Mouse (Mus musculus) forebrain, embryonic 14.5 days (tissue): Measurements from ENCODE around the gene Cox4i2. TPM values are rescaled to one million over a fixed set of nuclear protein-coding genes. Genes with fewer than 3 reads are reported as not detected.

ENCODE experiments used
- ATAC-seq: fragments of 200-750 bp; cut with Nextera tagmentation; 2 replicates; pipeline ENCODE4 v1.8.0; 2017; ENCODE audit warnings: mild to moderate bottlenecking, moderate library complexity
- DNase-seq: peaks from one replicate; pipeline ENCODE4 v3.0.0-alpha.2; 2015; ENCODE audit warnings: low spot score
- H3K27ac ChIP-seq: fragments of 300-500 bp; sonication (generic); 2 replicates; pipeline ENCODE4 v1.5.1; 2014; ENCODE audit warnings: low read depth, mild to moderate bottlenecking, control low read depth, low read length, moderate library complexity
- H3K27me3 ChIP-seq: fragments of 300-500 bp; sonication (generic); replicated peaks from 2 replicates; pipeline ENCODE4 v1.6.1; 2014; ENCODE audit warnings: low read length, control low read depth, mixed read lengths; ENCODE audit not compliant: control insufficient read depth, insufficient read depth
- H3K36me3 ChIP-seq: fragments of 300-500 bp; sonication (generic); 2 replicates; pipeline ENCODE4 v1.6.1; 2014; ENCODE audit warnings: low read length, control low read depth; ENCODE audit not compliant: control insufficient read depth, insufficient read depth
- H3K4me1 ChIP-seq: fragments of 300-500 bp; sonication (generic); 2 replicates; pipeline ENCODE4 v1.6.1; 2014; ENCODE audit warnings: antibody characterized with exemption, low read length, control low read depth; ENCODE audit not compliant: control insufficient read depth, insufficient read depth
- H3K4me2 ChIP-seq: fragments of 300-500 bp; sonication (generic); 2 replicates; pipeline ENCODE4 v1.6.1; 2014; ENCODE audit warnings: mild to moderate bottlenecking, control low read depth, low read length
- H3K4me3 ChIP-seq: fragments of 300-500 bp; sonication (generic); 2 replicates; pipeline ENCODE4 v1.5.1; 2014; ENCODE audit warnings: low read depth, low read length, control low read depth
- H3K9ac ChIP-seq: fragments of 300-500 bp; sonication (generic); 2 replicates; pipeline ENCODE4 v1.6.1; 2014; ENCODE audit warnings: mild to moderate bottlenecking, low read length, control low read depth, moderate library complexity
- H3K9me3 ChIP-seq: fragments of 300-500 bp; sonication (generic); replicated peaks from 2 replicates; pipeline ENCODE4 v1.6.1; 2016; ENCODE audit warnings: low read length, control low read depth, mixed read lengths; ENCODE audit not compliant: control insufficient read depth
- WGBS: fragments of 180-500 bp; shearing (Covaris S2); extraction: QIAGEN DNeasy Blood & Tissue Kit; methylation state at CpG from one replicate; pipeline ENCODE4 v1.1.7; 2014; 5-methylcytosine and 5-hydroxymethylcytosine counted together
- polyA plus RNA-seq: library from polyadenylated mRNA; unstranded; fragments of >200 nt; fragmentation: Nextera tagmentation; extraction: Ambion mirVana; gene quantifications from 2 replicates; pipeline ENCODE4 v1.2.1, GENCODE M21; 2014

Gene Cox4i2
- polyA plus RNA-seq, 1 experiment from 2014 or later, result 5.9 TPM

DNA sequence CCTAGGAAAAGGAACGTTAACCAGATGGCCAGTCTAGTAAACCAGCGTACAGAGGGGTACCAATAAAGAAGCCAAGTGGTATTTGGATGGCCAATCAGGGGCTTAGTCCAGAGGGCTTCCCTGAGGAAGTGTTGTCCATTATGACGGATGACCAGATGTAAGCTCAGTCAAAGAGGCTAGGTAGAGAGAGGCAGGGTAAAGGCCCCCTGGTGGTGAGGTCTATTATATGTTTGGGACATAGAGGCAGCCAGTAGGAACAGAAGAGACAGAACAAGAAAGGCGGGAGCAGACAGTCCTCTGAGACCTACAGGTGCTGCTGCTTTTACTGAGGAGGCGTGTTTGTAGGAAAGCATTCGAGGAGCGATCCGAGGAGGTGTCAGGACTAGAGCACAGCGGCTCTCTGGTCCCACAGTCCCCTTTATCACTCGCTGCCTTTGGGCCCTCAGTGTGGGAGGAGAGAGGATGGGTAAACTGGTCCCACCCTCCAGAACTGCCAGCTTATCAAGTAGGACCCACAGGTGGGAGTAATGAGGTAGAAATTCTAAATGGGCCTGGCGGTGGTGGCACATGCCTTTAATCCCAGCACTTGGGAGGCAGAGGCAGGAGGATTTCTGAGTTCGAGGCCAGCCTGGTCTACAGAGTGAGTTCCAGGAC lies 13.8 kb downstream of the Cox4i2 start:
- Histone ChIP-seq H3K4me2 (no peak overlapping the region), H3K36me3 (no peaks in the 10 kb centered on the region), H3K27me3 (no peaks in the 10 kb centered on the region), H3K9ac (no peak overlapping the region), H3K4me1 (peaks cover 2% of the 10 kb centered on the region; the same call in 1 of the 2 replicates), H3K9me3 (no peaks in the 10 kb centered on the region), H3K27ac (no peak overlapping the region), H3K4me3 (no peak overlapping the region)
- ATAC-seq, result peak; percentile 35; the same call in 1 of the 2 replicates
- 62% methylated on average over 12 of the region's 12 CpGs for WGBS
- peak; percentile 27 for DNase-seq

- Histone ChIP-seq H3K27me3 (no peaks in the 10 kb centered on the region), H3K9me3 (no peaks in the 10 kb centered on the region), H3K9ac (no peak overlapping the region), H3K36me3 (no peaks in the 10 kb centered on the region), H3K4me2 (no peak overlapping the region), H3K4me3 (no peak overlapping the region), H3K27ac (no peak overlapping the region), H3K4me1 (peaks cover 2% of the 10 kb centered on the region; the same call in 1 of the 2 replicates)
- WGBS, result 93% methylated on average over 7 of the region's 7 CpGs
- no peak for ATAC-seq
- no peak for DNase-seq
Observed at GRCm38 (mm10) chr2:152769677-152770076, 15.7 kb downstream of the Cox4i2 start.

- no peak overlapping the region for H3K9ac ChIP-seq
- 88% methylated on average over 9 of the region's 9 CpGs for WGBS
- H3K27ac ChIP-seq, result no peak overlapping the region
- no peaks in the 10 kb centered on the region for H3K4me1 ChIP-seq
- ATAC-seq, result no peak
- no peak for DNase-seq
- no peak overlapping the region for H3K4me3 ChIP-seq
- no peaks in the 10 kb centered on the region for H3K9me3 ChIP-seq
- no peaks in the 10 kb centered on the region for H3K36me3 ChIP-seq
- H3K27me3 ChIP-seq, result no peaks in the 10 kb centered on the region
- no peak overlapping the region for H3K4me2 ChIP-seq
Observed at GRCm38 (mm10) chr2:152771571-152771970, 17.6 kb downstream of the Cox4i2 start.

DNA sequence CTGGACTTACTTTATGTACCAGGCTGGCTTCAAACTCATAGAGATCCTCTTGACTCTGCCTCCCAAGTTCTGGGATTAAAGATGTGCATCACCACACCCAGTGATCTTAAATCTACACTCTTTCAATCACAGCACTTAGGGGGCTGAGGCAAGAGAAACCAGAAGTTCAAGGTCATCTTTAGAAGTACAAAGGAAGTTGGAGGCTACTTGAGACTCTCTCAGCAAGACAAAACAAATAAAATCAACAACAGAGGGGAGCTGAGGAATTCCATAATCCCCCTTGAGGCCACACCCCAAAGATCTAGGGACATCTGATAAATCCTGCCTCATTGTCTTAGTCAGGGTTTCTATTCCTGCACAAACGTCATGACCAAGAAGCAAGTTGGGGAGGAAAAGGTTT lies 18.3 kb downstream of the Cox4i2 start:
- Histone ChIP-seq H3K4me2 (no peak overlapping the region), H3K4me1 (no peaks in the 10 kb centered on the region), H3K36me3 (no peaks in the 10 kb centered on the region), H3K4me3 (no peak overlapping the region), H3K9ac (no peak overlapping the region), H3K27ac (no peak overlapping the region), H3K27me3 (no peaks in the 10 kb centered on the region), H3K9me3 (no peaks in the 10 kb centered on the region)
- WGBS, result 21% methylated on average over 1 of the region's 1 CpGs
- no peak for DNase-seq
- no peak for ATAC-seq

DNA sequence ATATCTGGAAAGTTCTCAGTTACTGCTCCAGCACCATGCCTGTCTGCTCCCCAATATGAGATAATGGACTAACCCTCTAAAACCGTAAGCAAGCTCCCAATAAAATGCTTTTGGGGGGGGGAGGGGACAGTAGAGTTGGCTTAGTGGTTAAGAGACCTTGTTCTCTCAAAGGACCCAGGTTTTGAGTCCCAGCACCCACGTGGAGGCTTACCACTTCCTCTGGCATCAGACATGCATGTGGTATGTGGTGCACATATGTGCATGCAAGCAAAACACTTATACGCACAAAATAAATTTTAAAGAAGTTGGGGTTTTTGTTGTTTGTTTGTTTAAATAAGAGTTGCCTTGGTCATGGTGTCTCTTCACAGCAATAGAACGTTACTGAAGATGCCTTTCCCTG lies 21.4 kb downstream of the Cox4i2 start:
- Histone ChIP-seq H3K9ac (no peak overlapping the region), H3K9me3 (no peaks in the 10 kb centered on the region), H3K27me3 (no peaks in the 10 kb centered on the region), H3K36me3 (peaks cover 15% of the 10 kb centered on the region; the same call in 1 of the 2 replicates), H3K4me1 (no peaks in the 10 kb centered on the region), H3K4me2 (no peak overlapping the region), H3K4me3 (no peak overlapping the region), H3K27ac (no peak overlapping the region)
- DNase-seq (no peak), ATAC-seq (no peak)
- WGBS, result 81% methylated on average over 4 of the region's 4 CpGs

DNA sequence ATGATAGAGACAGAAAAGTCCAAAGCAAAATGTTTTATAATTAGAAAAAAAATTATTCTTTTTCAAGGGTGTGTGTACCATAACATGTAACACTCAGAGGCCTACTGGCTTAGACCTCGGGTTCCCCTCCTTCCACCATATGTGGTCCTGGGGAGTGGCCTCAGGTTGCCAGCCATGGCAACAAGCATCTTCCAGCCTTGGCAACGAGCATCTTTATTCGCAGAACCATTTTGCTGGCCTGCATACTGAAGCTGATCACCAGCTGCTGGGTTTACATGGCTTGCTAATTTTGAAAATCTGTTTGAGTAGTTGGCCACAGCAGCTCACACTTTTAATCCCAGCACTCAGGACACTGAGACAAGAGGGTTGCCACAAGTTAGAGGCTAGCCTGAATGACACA lies 22.0 kb downstream of the Cox4i2 start:
- no peak overlapping the region for H3K27ac ChIP-seq
- no peaks in the 10 kb centered on the region for H3K4me1 ChIP-seq
- no peak for DNase-seq
- 82% methylated on average over 3 of the region's 3 CpGs for WGBS
- no peaks in the 10 kb centered on the region for H3K9me3 ChIP-seq
- no peaks in the 10 kb centered on the region for H3K27me3 ChIP-seq
- no peak overlapping the region for H3K9ac ChIP-seq
- H3K4me3 ChIP-seq, result no peak overlapping the region
- ATAC-seq, result no peak
- peaks cover 21% of the 10 kb centered on the region for H3K36me3 ChIP-seq
- no peak overlapping the region for H3K4me2 ChIP-seq

DNA sequence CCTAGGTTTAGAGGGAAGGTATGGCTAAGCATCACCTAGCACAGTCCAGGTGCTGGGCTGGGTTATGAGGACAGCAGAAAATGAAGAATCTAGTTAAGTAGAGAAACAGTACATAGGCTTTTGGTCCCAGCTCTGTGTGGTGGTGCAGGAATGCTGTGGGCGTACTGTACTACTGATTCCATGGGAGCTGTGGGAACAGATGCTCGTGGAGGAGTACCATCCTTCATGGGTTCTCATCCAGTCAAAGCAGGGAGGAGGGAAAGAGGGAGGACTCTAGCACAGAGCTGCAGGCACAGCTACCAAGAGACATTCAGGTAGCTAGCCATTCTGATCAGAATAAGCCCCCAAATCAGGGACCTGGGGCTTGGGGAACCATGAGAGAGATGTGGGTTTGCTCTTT lies 22.5 kb downstream of the Cox4i2 start:
- H3K4me2 ChIP-seq, result no peak overlapping the region
- no peaks in the 10 kb centered on the region for H3K27me3 ChIP-seq
- H3K9ac ChIP-seq, result no peak overlapping the region
- 80% methylated on average over 2 of the region's 2 CpGs for WGBS
- DNase-seq, result no peak
- no peak for ATAC-seq
- H3K27ac ChIP-seq, result no peak overlapping the region
- H3K9me3 ChIP-seq, result no peaks in the 10 kb centered on the region
- H3K36me3 ChIP-seq, result peaks cover 26% of the 10 kb centered on the region
- H3K4me3 ChIP-seq, result no peak overlapping the region
- no peaks in the 10 kb centered on the region for H3K4me1 ChIP-seq

DNA sequence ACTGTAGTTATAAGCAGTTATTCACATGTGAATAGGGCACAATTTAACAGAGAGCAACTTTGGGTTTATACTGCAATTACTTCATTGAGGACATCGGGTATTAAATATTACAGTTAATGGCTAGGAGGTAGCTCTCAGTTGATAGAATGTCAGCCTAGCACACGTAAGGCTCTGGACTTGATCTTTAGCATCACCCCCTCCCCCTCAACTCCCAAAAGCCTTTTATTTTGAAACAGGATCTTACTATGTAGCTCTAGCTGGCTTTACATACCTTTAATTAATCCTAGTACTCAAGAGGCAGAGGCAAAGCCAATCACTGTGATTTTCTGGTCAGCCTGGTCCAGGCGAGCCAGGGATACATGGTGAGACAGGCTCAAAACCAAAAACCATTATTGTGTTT lies 23.1 kb downstream of the Cox4i2 start:
- Histone ChIP-seq H3K9ac (no peak overlapping the region), H3K4me2 (no peak overlapping the region), H3K27me3 (no peaks in the 10 kb centered on the region), H3K9me3 (no peaks in the 10 kb centered on the region), H3K36me3 (peaks cover 31% of the 10 kb centered on the region), H3K4me1 (no peaks in the 10 kb centered on the region), H3K4me3 (no peak overlapping the region), H3K27ac (no peak overlapping the region)
- ATAC-seq, result no peak
- 87% methylated on average over 3 of the region's 3 CpGs for WGBS
- DNase-seq, result no peak

GRCm38 (mm10) chr2:152780466-152780865 lies 26.5 kb downstream of the Cox4i2 start:
- Histone ChIP-seq H3K4me2 (no peak overlapping the region), H3K9ac (no peak overlapping the region), H3K4me3 (no peak overlapping the region), H3K4me1 (no peaks in the 10 kb centered on the region), H3K27me3 (no peaks in the 10 kb centered on the region), H3K36me3 (peaks cover 38% of the 10 kb centered on the region), H3K9me3 (no peaks in the 10 kb centered on the region), H3K27ac (no peak overlapping the region)
- ATAC-seq (no peak), DNase-seq (no peak)
- WGBS, result 100% methylated on average over 2 of the region's 2 CpGs
